Mouse (Mus musculus): ENCODE measurements at regions not wholly inside any gene's neighbourhood (a gene's known extent, or its start where the extent isn't known, plus 50 kb on each side); places are given as distances from the start of the nearest gene placed in this dataset.

DNA sequence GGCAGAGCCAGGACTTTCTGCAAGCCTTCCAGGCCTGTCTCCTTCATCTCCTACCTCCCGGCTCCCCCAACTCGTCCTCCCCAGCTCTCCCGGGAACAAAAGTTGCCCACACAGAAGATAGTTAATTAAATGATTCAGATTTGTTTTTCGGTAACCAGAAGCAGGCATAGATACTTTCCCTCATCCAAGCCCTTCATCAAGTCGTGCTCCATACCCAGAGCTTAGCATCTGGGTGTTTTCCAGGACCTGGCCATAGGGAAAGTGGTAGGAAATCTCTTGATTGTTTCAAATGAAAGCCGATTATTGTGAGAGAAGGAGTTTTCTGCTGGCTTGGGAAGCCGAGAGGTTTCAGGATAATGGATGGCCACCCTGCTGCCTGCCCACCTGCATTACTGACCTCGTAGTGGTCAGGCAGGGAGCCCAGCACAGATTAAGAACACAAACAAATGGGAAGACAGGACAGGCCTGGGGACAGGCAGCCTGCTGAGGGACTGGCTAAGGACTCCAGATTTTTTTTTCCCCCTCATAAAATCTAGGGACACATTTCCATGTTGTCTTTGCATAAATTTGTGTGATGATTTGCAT is 142.2 kb upstream of the Cadm1 start:
- no peak for DNase-seq (ENCODE audit: low spot score in 2 of 2)

GRCm38 (mm10) chr9:47389901-47390300 is 140.1 kb upstream of the Cadm1 start:
- DNase-seq (ENCODE audit: low spot score in 2 of 2): no peak

DNA sequence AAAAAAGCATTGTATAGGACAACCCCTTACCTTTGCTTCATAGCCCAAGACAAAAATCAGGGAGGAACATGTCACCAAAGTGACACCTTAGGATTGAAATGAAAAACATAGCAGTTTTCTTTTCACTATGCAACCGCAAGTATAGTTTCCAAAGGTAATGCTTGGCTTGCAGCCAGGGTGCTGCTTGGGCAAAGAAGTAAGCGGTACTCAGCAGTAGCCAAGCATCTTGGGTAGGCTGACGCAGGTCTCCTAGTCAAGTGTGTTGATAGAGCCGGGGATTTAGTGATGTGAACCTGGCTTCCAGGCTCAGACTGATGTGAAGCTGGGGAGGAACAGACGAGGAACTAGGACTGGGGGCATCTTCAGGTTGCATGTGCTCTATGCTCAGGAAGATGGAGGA is 138.3 kb upstream of the Cadm1 start:
- no peak for DNase-seq (ENCODE audit: low spot score in 2 of 2)

DNA sequence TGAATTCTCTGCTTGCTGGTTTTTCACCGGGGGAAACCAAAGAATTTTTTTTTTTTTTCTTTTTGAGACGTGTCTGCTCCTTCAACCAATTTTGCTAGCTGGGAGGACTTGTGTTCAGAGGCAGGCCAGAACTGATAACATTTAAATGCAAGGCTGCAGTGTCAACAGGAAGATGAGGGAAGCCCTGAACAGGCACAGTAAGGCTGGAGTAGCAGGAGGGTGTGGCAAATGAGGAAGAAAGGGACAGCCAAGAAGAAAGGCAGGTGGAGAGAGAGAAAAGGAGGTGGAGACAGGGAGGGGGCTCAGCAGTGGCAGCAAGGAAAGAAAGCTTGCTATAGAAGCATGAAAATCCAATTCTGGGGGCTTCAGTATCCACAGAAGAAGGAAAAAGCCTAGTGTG is 130.4 kb upstream of the Cadm1 start:
- DNase-seq (ENCODE audit: low spot score in 2 of 2): no peak

DNA sequence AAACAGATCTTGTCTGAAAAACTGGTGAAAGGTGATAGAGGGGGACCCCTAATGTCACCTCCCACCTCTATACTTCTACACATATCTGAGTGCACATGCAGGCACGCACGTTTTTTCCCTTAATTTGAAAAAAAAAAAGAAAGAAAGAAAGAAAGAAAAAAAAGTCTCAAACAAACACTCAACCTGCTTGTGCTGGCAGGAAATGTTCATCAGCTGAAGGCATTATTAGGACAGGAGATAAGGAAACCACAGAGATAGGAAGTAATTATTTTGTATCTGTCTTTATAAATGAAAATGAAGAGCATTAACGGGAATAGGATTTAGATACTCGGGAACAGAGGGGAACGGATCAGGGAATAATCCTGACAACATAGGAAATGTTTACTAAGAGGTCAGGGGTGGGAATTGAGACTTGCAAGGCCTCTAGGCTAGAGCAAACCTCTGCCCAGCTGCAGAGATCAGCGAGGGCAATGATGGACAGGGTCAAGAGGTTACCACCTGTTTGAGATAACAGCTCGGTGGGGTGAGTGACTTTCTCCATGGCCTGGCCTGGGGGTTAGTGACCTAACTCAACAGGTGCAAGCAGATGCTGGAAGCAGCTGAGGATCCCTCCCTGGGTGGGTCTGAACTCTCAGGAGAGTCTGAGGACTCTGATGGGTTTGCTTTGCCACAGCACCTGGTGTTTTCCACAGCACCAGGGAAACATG is 129.7 kb upstream of the Cadm1 start:
- no peak for DNase-seq (ENCODE audit: low spot score in 2 of 2)

GRCm38 (mm10) chr9:47401511-47401910 is 128.5 kb upstream of the Cadm1 start:
- DNase-seq (ENCODE audit: low spot score in 2 of 2): no peak

GRCm38 (mm10) chr9:47403317-47403716 is 126.7 kb upstream of the Cadm1 start:
- DNase-seq (ENCODE audit: low spot score in 2 of 2): no peak

- DNase-seq (ENCODE audit: low spot score in 2 of 2): no peak
These were observed 125.2 kb upstream of the Cadm1 start for GRCm38 (mm10) chr9:47404821-47405220.

DNA sequence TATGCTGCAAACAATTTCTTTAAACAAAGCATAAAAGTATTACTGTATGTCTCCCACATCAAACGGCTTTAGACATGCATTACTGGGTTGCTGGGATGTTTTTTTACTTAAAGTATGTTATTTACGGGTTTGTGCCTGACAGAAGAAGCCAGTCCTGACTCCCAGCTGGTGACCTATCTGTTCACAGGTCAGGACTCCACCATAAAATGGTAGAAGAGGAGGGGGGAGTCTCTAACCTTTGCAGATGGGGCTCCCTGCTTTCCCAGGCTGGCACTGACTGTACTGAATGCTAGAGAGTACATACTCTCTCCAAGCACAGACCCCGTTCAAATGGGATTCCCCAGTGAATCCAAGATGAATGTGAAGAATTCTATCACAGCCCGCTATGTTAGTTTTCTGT is 124.4 kb upstream of the Cadm1 start:
- no peak for DNase-seq (ENCODE audit: low spot score in 2 of 2)

- peak; percentile 76 to 81 for DNase-seq (ENCODE audit: low spot score in 2 of 2)
These were observed 122.8 kb upstream of the Cadm1 start for GRCm38 (mm10) chr9:47407007-47407670.

DNA sequence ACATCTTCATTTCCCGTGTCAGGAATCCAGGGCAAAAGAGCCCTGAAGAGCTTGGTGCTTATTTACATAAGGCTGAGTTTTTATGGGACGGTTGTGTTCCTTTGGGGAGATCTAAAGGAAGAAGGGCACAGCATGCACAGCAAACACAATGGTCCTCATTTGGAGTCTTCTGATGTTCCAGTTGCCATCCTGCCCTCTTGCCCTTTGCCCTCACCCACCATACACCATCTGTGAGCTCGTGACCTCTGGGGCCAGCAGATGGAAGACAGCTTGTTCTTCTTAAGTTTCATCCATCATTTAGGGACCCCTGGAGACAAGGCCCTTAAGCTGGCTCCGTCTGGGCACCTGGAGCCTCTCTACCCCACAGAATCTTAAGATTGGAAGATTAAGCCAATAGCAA is 121.9 kb upstream of the Cadm1 start:
- no peak for DNase-seq (ENCODE audit: low spot score in 2 of 2)

DNA sequence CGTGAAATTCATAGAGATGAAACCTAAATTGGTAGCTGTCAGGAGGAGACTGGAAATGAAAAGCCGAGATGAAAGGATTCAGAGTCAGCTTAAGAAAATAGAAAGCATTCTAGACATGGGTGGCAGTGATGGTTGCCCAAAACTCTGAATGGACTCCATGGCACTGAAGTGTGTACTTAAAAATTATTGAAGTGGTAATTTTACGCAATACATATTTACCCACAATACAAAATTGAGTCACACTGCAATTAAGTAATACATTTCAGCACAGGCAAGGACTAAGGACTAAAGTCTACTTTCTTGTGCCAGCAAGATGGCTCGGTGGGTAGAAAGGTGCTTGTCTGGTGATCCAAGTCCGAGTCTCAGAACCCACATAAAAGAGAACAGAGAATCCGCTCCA is 120.4 kb upstream of the Cadm1 start:
- DNase-seq (ENCODE audit: low spot score in 2 of 2): no peak

GRCm38 (mm10) chr9:47412786-47413185 is 117.2 kb upstream of the Cadm1 start:
- no peak for DNase-seq (ENCODE audit: low spot score in 2 of 2)

DNA sequence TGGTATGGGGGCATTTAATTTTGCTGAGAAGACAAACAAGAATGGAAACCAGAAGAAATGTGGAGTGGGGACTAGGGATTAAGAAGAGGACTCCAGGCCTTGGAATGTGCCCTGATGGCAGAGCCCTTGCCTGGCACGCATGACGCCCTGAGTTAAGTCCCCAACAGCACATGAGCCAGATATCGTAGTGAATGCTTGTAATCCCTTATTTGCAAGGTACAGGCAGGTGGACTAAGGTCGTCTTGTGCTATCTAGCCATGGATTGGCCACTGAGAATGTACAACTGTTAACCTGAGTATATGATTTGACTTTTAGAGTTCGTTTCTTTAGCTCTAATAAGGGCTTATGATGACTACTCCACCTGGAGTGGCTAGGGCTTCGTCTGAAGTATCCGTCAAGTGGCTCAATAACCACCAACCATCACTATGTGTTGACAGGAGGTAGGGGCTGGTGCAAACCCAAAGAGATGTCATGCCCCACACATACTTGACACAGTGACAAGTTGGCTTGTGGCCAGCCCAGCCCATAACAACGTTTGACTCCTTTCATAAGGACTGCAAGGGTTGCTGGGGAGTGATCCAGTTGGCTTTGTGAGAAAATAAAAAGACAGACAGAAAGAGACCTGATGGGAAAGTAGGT is 115.5 kb upstream of the Cadm1 start:
- no peak for DNase-seq (ENCODE audit: low spot score in 2 of 2)

DNA sequence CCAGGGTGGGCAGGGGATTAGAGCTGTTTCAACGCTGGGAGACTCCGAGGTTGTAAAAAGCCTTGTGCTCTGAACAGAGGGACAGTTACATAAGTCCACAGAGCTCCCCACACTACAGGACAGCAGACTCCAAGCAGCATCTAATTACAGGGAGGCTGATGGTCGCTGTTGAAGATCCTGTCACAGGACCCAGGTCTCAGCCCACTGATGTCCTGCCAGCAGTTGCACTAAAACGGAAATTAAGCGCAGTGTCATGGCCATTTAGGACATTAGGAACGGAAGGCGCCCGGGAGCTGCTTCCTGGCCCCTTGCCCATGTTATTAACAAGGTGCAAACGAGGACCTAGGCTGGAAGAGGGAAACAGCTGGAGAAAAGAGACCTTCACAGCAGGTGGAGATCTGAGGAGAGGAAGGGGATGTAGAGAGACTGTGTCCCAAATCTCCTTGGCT is 107.8 kb upstream of the Cadm1 start:
- peak; percentile 56 to 70 for DNase-seq (ENCODE audit: low spot score in 2 of 2)

DNA sequence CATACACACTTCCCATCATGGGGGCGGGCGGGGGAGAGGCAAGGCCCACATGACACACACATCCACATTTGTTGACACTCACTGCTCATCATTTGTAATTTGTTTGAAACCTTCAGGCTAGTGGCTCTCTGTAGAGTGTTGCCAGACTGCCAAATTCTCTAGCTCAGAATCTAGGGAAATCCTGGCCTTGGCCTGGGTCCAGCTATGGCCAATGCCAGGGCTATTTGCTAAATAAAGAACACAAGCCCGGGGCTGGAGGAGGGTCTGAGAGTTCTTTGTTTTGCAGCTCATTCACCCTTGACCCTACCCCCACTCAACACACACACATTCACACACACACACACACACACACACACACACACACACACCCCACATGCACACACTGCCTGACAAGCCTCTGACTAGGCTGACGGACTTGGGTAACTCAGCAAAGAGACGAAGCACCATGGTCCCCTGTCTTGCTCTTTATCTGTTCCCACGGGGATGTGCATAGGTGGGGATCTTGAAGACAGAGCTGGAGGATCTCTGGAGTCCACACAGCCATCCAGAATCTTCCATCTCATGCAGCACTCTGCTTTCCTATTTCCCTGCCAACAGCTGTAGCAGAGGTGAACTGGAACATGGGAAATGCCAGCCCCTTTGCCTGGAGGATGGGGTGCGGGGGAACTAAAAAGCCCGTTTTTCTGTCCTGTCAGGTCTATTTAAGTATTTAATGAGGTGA is 107.1 kb upstream of the Cadm1 start:
- peak; percentile 87 to 88 for DNase-seq (ENCODE audit: low spot score in 2 of 2)

DNA sequence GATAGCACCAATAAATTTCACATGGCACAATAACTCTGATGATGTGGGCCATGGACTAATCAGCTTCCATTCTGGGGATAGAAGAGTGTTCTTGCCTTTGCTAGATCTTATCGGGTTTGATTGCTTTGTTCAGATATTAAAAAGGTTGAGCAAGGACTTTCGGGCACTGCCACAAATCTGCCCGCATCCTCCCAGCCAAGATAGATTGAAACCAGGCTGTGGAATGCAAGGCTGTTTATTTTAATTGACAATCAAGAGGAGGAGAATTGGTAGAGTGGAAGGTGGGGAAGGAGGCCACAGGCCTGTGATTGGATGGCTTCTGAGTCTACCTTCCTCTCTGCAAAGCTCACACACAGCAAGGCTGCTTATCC is 106.5 kb upstream of the Cadm1 start:
- DNase-seq (ENCODE audit: low spot score in 2 of 2): no peak

DNA sequence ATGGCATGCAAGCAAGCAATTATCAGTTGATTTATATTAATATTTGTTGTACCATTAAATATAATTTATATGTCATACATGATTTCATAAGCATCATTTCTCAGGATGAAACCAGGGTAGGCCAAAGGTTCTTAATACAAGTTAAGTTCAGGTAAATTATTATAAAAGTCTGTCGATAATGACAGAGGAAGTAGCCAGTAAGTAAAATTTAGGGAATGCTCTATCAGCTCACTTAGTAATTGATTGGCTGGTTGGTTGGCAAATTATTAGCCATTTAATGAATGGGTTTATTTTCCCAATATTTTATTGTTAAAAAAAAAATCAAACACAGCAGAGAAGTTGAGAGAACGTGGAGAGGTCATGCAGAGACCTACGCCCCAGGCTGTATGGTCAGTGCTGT is 105.8 kb upstream of the Cadm1 start:
- DNase-seq (ENCODE audit: low spot score in 2 of 2): no peak

- DNase-seq (ENCODE audit: low spot score in 2 of 2): no peak
These were observed 103.3 kb upstream of the Cadm1 start for GRCm38 (mm10) chr9:47426712-47427111.

GRCm38 (mm10) chr9:47428710-47429341 is 101.1 kb upstream of the Cadm1 start:
- no peak for DNase-seq (ENCODE audit: low spot score in 2 of 2)

DNA sequence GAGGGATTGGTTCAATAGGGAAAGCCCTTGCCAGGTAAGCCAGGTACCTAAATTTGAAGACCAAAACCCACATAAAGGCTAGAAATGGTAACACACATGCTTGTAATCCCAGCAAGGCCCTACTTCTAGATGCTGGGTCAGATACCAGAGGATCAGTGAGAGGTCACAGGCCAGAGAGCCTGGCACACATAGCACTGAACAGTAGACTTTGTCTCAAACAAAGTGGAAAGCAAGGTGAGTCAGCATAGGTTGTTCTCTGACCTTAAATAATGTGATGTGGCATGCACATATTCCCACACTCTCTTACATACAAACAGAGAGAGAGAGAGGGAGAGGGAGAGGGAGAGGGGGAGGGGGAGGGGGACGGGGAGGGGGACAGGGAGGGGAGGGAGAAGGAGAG is 100.3 kb upstream of the Cadm1 start:
- DNase-seq (ENCODE audit: low spot score in 2 of 2): no peak

GRCm38 (mm10) chr9:47432715-47433114 is 97.3 kb upstream of the Cadm1 start:
- DNase-seq (ENCODE audit: low spot score in 2 of 2): no peak
